Mouse (Mus musculus): ENCODE measurements around the gene Cap2.

Gene Cap2

GRCm38 (mm10) chr13:46525295-46526255 lies 23.9 kb downstream of the Cap2 start:
- in situ Hi-C loops (cut with MboI) = no loop called here

GRCm38 (mm10) chr13:46526645-46527044 lies 25.0 kb downstream of the Cap2 start:
- in situ Hi-C loops (cut with MboI) = no loop called here

- in situ Hi-C loops (cut with MboI) = no loop called here
Observed at GRCm38 (mm10) chr13:46527340-46527739, 25.7 kb downstream of the Cap2 start.

DNA sequence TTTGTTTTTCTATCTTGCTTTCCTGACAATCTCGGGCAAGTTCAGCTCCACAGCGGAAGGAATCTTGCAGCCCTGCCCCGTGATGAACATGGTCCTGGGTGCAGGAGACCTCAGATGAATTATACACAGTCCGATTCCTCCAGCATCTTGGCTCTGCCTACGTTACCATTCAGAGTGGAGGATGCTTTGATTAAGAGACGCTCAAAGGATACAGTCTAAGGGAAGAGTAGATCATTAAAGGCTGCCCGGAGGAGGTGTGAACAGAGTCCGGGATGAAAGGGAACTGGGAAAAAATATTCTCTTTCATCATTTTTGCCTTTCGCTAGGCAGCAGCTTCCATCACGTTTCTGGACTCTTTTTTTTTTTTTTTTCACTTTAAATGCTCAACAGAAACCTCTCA lies 27.4 kb downstream of the Cap2 start:
- in situ Hi-C loops (cut with MboI) = no loop called here

GRCm38 (mm10) chr13:46530546-46530945 lies 28.9 kb downstream of the Cap2 start:
- in situ Hi-C loops (cut with MboI) = no loop called here

DNA sequence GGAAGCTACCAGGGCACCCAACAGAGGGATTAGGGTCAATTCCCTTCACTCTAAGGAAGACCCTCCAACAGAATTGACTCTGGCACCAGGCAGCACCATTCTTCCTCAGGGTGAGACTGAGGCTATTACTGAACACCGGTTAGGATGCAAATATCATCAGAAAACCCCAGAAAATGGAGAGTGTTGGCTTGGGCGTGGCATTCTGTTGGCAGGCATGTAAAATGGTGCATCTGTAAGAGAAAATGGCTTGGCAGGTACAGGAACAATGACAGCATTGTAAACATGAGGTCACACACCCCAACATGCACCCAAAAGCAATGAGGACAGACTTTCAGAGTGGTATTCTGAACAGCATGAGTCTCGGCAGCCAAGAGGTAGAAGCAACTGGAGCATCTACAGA lies 30.0 kb downstream of the Cap2 start:
- in situ Hi-C loops (cut with MboI) = no loop called here

DNA sequence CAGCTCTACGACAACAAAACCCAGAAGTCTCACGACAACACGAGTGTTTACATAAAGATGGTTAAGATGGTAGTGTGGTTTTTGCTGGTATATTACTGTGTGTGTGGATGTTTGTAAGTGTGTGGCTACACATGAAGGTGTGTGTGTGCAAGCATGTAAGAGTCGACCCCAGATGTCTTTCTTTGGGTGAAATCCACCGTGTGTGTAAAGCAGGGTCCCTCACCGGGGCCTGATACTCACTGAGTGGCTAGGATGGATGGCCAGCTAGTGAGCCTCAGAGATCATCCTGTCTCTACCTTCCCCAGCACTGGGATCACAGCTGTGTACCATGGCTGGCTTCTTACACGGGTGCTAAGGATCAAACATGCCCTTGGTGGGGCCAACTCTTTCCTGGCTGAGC lies 30.6 kb downstream of the Cap2 start:
- in situ Hi-C loops (cut with MboI) = no loop called here

GRCm38 (mm10) chr13:46533342-46534129 lies 31.9 kb downstream of the Cap2 start:
- in situ Hi-C loops (cut with MboI) = no loop called here

DNA sequence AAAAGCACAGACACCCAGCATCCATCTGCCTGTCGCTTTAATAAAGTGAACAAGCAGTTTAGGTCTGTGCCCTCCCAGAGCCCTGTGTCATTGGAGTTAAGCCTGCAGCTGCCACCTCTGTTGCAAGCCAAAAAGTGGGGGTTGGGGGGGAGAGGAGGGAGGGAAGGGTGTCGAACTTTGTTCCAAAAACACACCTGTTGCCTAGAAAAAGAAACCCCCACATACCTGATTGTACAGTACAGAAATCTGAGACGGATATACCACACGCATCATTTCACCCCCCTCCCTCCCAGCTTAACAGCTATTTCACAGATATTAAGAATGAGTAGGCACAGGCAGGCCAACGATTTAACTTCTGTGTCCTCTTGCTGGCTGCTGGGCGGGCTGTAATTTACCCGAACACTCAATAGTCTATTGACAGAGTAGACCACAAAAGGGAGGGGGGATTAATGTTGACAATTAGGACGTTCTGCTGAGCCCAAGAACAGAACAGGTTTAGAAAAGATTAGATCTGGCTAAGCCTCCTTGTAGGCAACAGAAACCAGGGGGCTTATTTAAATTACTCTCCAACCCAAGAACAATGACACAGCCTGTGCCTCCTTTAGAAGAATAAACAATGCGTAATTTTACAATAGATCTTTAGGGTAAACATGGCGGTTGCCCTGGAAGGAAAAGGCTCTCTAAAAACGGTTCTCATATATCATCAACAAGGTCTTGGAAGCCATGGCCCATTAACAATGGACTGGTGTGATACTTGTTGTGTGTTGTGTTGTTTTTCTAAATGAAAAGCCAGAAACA lies 32.7 kb downstream of the Cap2 start:
- in situ Hi-C loops (cut with MboI) = no loop called here

DNA sequence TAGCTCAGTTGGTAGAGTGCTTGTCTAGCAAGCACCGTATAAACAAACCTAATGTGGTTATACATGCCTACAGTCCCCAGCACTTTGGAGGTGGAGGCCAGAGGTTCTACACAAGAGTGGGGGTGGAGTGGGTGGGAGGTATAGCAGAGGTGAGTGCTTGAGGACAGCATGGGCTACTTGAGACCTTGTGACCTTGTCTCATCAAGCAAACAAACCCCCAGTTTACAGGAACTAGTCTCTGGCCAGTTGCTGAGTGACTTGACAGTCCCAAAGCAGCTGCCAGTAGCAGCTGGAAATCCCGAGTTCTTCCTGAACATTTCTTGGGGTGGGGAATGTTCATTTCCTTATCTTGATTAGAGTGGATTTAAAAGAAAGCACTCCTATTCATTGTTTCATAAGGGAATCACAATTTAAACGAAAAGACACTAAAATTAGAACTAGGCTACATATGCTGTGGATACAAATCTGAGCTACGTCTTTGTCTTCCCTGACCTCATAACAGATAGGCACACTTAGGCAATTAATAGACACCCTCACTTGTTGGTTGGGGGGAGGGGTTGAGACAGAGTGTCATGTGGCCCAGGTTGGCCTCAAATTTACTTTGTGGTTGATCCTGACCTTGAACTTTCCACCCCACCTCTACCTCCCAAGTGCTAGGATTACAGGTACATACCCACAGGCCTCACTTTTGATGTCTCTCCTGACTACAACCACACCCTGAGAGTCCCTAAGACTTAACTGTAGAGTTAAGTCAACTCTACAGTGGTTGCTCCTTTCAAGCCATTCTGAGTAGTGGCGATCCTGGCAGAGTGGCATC lies 33.5 kb downstream of the Cap2 start:
- in situ Hi-C loops (cut with MboI) = no loop called here

GRCm38 (mm10) chr13:46539284-46539683 lies 37.6 kb downstream of the Cap2 start:
- in situ Hi-C loops (cut with MboI) = no loop called here

GRCm38 (mm10) chr13:46540943-46541342 lies 39.3 kb downstream of the Cap2 start:
- in situ Hi-C loops (cut with MboI) = no loop called here

DNA sequence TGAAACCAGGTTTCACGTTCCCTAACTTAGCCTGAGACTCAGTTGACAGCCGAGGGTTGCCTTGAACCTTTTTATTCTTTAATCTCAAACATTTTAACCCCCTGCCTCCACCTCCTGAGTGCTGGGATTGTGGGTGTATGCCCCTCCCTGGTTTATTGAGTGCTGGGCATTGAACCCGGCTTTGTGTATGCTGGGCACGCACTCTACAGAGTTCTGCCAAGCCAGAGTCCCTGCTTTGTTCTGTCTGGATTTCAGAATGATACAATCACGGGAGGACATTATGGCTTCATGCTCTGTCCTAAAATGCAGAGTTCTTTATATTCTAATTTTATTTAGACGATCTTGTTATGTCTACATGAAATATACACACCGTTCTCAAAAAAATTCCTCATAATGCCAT lies 41.1 kb downstream of the Cap2 start:
- in situ Hi-C loops (cut with MboI) = no loop called here

- in situ Hi-C loops (cut with MboI) = no loop called here
Observed at GRCm38 (mm10) chr13:46544608-46545007, 43.0 kb downstream of the Cap2 start.

GRCm38 (mm10) chr13:46545081-46545480 lies 43.4 kb downstream of the Cap2 start:
- in situ Hi-C loops (cut with MboI) = no loop called here

DNA sequence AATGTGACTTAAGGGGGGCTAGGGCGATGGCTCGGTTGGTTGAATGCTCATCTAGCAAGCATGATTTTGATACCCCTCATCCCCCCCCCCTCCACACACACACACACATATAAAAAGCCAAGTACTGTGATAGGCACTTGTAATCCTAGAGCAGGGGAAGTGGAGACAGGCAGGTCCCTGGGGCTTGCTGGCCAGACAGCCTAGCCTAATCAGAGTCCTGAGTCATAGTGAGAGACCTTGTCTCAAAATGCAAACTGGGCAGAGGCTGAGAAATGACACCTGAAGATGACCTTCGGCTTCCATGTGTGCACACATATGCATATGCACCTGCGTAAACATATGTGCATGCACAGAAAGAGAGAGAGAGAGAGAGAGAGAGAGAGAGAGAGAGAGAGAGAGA lies 45.2 kb downstream of the Cap2 start:
- in situ Hi-C loops (cut with MboI) = no loop called here

DNA sequence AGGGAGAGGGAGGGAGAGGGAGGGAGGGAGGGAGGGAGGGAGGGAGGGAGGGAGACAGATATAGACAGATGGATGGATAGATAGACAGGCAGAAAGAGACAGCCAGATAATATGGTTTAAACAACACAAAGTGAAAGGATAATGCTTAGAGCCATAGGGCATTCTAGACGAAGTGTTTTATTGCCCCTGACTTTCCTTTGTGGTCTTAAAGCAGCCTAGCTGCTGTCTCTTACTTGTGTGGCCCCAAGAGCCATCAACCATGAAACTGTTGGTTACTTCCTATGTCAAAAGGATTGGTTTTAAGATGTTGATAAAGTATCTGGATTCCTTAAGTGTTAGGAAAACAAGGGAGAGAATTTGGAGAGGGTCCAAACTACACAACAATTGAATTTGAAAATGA lies 45.6 kb downstream of the Cap2 start:
- in situ Hi-C loops (cut with MboI) = no loop called here

DNA sequence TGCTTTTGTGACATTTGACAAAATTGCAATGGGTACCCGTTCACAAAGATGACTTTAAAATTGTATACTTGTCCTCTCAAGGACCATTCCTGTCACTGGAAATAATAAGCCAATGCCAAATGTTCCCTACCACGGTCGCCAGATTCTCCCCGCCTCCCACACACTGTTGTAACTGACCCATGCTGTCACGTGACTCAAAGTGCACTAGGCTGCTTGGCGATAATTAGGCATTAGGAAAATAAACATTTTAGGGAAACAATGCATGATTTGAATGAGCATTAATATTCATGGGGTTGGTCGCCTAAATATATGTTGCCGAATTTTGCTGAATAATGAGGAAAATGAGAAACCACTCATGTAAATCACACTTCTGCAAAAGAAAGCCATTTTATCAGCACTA lies 46.5 kb downstream of the Cap2 start:
- in situ Hi-C loops (cut with MboI) = no loop called here

GRCm38 (mm10) chr13:46548600-46549179 lies 47.0 kb downstream of the Cap2 start:
- in situ Hi-C loops (cut with MboI) = no loop called here

GRCm38 (mm10) chr13:46550627-46551026 lies 49.0 kb downstream of the Cap2 start:
- in situ Hi-C loops (cut with MboI) = no loop called here

GRCm38 (mm10) chr13:46554736-46555135 lies 53.1 kb downstream of the Cap2 start:
- in situ Hi-C loops (cut with MboI) = no loop called here
